Mouse (Mus musculus): ENCODE data around the gene Rapgef4. TPM values are rescaled to one million over a fixed set of nuclear protein-coding genes. Genes with fewer than 3 reads are reported as not detected.

The Rapgef4 gene
- polyA plus RNA-seq, 1 experiment from 2014 or later = 2.1 TPM

DNA sequence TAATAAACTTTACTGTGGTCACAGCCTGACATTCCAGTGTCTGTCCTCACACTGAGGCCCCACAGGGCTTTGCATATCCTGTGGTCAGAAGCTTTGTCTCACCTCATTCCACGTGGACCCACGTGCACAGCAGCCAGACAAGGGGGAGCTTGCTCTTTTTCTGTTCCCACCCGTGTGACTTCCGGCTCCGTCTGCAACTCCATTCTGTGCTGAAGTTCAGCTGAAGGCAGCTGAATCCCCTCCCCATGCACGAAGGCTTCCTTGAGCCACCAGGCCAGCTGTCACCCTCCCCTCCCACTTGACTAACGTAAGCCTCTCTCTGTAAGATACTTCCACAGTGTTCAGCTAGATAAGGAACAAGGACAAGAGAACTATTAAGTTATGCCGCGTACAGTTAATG, 176.5 kb downstream of the Rapgef4 start:
- 61% methylated on average over 9 of the region's 9 CpGs for WGBS
- DNase-seq (ENCODE audit: extremely low spot score, low spot score) = no peak
- H3K4me3 ChIP-seq = no peak overlapping the region
- peaks cover 5% of the 10 kb centered on the region for H3K4me1 ChIP-seq
- no peaks in the 10 kb centered on the region for H3K36me3 ChIP-seq (replicated peaks)
- no peak overlapping the region for H3K27ac ChIP-seq
- no peaks in the 10 kb centered on the region for H3K27me3 ChIP-seq (ENCODE audit: poor library complexity, severe bottlenecking)
- H3K9me3 ChIP-seq = no peaks in the 10 kb centered on the region

GRCm38 (mm10) chr2:72158045-72158444, 177.0 kb downstream of the Rapgef4 start:
- WGBS = 92% methylated on average over 5 of the region's 5 CpGs

DNA sequence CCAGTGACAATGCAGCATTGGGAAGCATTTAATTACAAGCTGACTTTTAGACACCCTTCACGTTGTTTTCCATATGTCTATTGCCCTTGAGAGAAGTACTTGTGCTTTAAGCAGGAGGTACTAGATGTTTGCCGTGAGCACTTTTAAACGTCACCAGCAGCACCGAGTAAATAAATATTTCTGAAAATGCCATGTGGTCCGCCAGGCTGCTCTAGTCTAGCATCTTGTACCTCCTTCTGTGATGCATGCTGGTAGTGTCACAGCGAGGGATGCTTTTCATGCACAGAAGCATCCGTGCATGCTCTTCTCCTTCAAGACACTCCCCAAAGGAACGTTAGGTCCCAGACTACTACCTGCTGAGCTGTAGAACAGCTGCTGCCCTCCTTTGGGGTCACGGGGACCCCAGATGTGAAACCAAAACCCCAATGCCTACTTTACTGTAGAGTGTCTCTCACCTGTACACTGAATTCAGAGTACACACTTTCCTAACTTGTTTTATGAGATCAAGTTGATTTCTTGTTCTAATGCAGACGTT, 177.7 kb downstream of the Rapgef4 start:
- DNase-seq (ENCODE audit: extremely low spot score, low spot score) = no peak
- Histone ChIP-seq H3K27ac (no peak overlapping the region), H3K36me3 (replicated peaks) (no peaks in the 10 kb centered on the region), H3K4me3 (no peak overlapping the region), H3K4me1 (peaks cover 5% of the 10 kb centered on the region), H3K27me3 (ENCODE audit: poor library complexity, severe bottlenecking) (no peaks in the 10 kb centered on the region), H3K9me3 (no peaks in the 10 kb centered on the region)
- 88% methylated on average over 10 of the region's 10 CpGs for WGBS

More at GRCm38 (mm10) chr2:72158045-72158444, 177.0 kb downstream of the Rapgef4 start:
- Histone ChIP-seq H3K36me3 (replicated peaks) (no peaks in the 10 kb centered on the region), H3K27ac (no peak overlapping the region), H3K27me3 (ENCODE audit: poor library complexity, severe bottlenecking) (no peaks in the 10 kb centered on the region), H3K9me3 (no peaks in the 10 kb centered on the region), H3K4me3 (no peak overlapping the region), H3K4me1 (peaks cover 5% of the 10 kb centered on the region)
- no peak for DNase-seq (ENCODE audit: extremely low spot score, low spot score)

DNA sequence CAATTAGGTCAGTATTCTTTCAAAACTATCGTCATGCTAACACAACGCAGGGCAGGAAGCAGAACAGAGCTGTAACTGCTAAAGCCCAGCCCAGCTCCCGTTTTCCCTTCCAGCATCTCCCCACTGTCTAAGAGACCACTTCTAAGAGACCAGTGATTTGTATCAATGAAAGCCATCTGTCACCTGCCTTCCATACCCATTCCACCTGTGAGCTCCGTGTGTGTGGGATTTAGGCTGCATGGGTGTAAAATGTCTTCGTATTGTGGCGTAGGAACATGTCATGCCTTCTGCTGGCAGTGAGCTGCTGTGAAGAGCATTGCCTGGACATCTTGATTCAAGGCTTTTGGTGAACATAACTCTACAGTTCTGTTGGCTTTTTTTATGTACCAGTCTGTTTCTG, 178.2 kb downstream of the Rapgef4 start:
- Histone ChIP-seq H3K27me3 (ENCODE audit: poor library complexity, severe bottlenecking) (no peaks in the 10 kb centered on the region), H3K4me3 (no peak overlapping the region), H3K4me1 (peaks cover 5% of the 10 kb centered on the region), H3K9me3 (no peaks in the 10 kb centered on the region), H3K36me3 (replicated peaks) (no peaks in the 10 kb centered on the region), H3K27ac (no peak overlapping the region)
- 88% methylated on average over 6 of the region's 6 CpGs for WGBS
- no peak for DNase-seq (ENCODE audit: extremely low spot score, low spot score)

GRCm38 (mm10) chr2:72165136-72165854, 184.3 kb downstream of the Rapgef4 start:
- DNase-seq (ENCODE audit: extremely low spot score, low spot score) = no peak
- WGBS = 86% methylated on average over 5 of the region's 5 CpGs
- no peaks in the 10 kb centered on the region for H3K9me3 ChIP-seq
- H3K4me3 ChIP-seq = no peak overlapping the region
- H3K36me3 ChIP-seq (replicated peaks) = no peaks in the 10 kb centered on the region
- H3K4me1 ChIP-seq = peaks cover 17% of the 10 kb centered on the region
- H3K27me3 ChIP-seq (ENCODE audit: poor library complexity, severe bottlenecking) = no peaks in the 10 kb centered on the region
- no peak overlapping the region for H3K27ac ChIP-seq

- no peaks in the 10 kb centered on the region for H3K27me3 ChIP-seq (ENCODE audit: poor library complexity, severe bottlenecking)
- no peak for DNase-seq (ENCODE audit: extremely low spot score, low spot score)
- no peak overlapping the region for H3K4me3 ChIP-seq
- peaks cover 17% of the 10 kb centered on the region for H3K4me1 ChIP-seq
- WGBS = 82% methylated on average over 9 of the region's 9 CpGs
- H3K9me3 ChIP-seq = no peaks in the 10 kb centered on the region
- H3K36me3 ChIP-seq (replicated peaks) = no peaks in the 10 kb centered on the region
- no peak overlapping the region for H3K27ac ChIP-seq
Measured at GRCm38 (mm10) chr2:72169451-72170100, 188.5 kb downstream of the Rapgef4 start.

- H3K4me3 ChIP-seq = no peak overlapping the region
- no peak overlapping the region for H3K27ac ChIP-seq
- H3K36me3 ChIP-seq (replicated peaks) = no peaks in the 10 kb centered on the region
- no peaks in the 10 kb centered on the region for H3K27me3 ChIP-seq (ENCODE audit: poor library complexity, severe bottlenecking)
- peaks cover 17% of the 10 kb centered on the region for H3K4me1 ChIP-seq
- no peak for DNase-seq (ENCODE audit: extremely low spot score, low spot score)
- no peaks in the 10 kb centered on the region for H3K9me3 ChIP-seq
- 83% methylated on average over 8 of the region's 8 CpGs for WGBS
Measured at GRCm38 (mm10) chr2:72170546-72170945, 189.5 kb downstream of the Rapgef4 start.

DNA sequence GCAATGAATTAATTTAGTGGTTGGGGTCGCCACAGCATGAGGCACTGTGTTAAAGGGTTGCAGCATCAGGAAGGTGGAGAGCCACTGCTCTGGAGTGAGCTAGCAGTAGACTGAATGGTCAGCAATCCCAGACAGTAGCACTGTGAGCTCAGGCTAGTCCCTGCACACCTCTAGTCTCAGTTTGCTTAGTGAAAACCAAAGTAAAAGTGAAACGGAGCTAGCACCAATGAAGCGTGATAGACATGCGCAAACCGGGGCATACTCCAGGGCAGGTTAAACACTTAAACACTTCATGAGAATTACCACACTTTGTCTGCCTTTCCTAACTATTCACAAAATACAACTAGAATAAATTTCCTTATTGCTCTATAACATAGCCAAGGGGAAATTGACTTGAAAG, 190.2 kb downstream of the Rapgef4 start:
- Histone ChIP-seq H3K4me1 (peaks cover 24% of the 10 kb centered on the region), H3K27ac (no peak overlapping the region), H3K4me3 (no peak overlapping the region), H3K36me3 (replicated peaks) (no peaks in the 10 kb centered on the region), H3K27me3 (ENCODE audit: poor library complexity, severe bottlenecking) (no peaks in the 10 kb centered on the region), H3K9me3 (no peaks in the 10 kb centered on the region)
- DNase-seq (ENCODE audit: extremely low spot score, low spot score) = no peak
- WGBS = 95% methylated on average over 5 of the region's 5 CpGs

- Histone ChIP-seq H3K4me1 (peaks cover 25% of the 10 kb centered on the region), H3K9me3 (no peaks in the 10 kb centered on the region), H3K36me3 (replicated peaks) (no peaks in the 10 kb centered on the region), H3K27ac (no peak overlapping the region), H3K4me3 (no peak overlapping the region), H3K27me3 (ENCODE audit: poor library complexity, severe bottlenecking) (no peaks in the 10 kb centered on the region)
- 78% methylated on average over 3 of the region's 3 CpGs for WGBS
- no peak for DNase-seq (ENCODE audit: extremely low spot score, low spot score)
Measured at GRCm38 (mm10) chr2:72173010-72173409, 192.0 kb downstream of the Rapgef4 start.

DNA sequence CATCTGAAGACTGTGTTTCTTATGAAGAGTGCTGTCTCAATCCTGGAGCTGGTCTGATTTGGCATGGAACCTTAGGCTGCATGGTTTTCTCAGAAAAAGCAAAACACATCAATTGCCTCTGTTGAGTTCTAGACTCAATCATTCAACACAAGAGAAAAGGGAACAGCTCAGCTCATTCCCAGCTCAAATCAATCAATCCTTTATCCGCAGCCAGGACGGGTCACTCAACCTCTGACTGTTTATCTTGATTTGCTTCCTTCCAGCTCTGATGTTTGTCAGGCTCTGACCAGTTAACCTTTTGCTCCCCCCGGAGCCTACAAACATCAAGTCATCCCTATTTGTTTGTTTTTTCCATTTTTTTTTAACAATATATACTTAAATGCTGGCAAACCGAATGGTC, 192.8 kb downstream of the Rapgef4 start:
- Histone ChIP-seq H3K27me3 (ENCODE audit: poor library complexity, severe bottlenecking) (no peaks in the 10 kb centered on the region), H3K9me3 (no peaks in the 10 kb centered on the region), H3K4me3 (no peak overlapping the region), H3K4me1 (peaks cover 22% of the 10 kb centered on the region), H3K36me3 (replicated peaks) (no peaks in the 10 kb centered on the region), H3K27ac (no peak overlapping the region)
- 74% methylated on average over 4 of the region's 4 CpGs for WGBS
- DNase-seq (ENCODE audit: extremely low spot score, low spot score) = no peak

DNA sequence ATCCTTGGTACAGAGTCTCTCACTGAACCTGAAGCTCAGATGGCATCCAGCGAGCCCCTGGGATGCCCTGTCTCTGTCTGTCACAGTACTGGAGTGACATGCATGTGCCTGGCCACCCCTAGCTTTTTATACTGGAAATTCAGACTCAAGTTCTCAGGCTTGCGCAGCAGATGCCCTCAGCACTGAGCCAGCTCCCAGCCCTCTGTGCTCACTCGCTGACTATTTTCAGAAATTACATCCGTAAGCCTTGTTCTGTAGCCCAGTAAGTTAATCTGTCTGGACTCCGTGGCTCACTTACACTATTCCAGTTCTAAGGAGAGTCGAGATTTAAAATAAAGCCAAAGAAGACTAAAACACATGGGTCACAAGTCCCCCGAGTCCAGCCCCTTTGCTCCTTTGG, 194.5 kb downstream of the Rapgef4 start:
- DNase-seq (ENCODE audit: extremely low spot score, low spot score) = no peak
- Histone ChIP-seq H3K4me3 (no peak overlapping the region), H3K36me3 (replicated peaks) (no peaks in the 10 kb centered on the region), H3K27ac (no peak overlapping the region), H3K4me1 (peaks cover 13% of the 10 kb centered on the region), H3K9me3 (no peaks in the 10 kb centered on the region), H3K27me3 (ENCODE audit: poor library complexity, severe bottlenecking) (no peaks in the 10 kb centered on the region)
- 83% methylated on average over 7 of the region's 7 CpGs for WGBS

DNA sequence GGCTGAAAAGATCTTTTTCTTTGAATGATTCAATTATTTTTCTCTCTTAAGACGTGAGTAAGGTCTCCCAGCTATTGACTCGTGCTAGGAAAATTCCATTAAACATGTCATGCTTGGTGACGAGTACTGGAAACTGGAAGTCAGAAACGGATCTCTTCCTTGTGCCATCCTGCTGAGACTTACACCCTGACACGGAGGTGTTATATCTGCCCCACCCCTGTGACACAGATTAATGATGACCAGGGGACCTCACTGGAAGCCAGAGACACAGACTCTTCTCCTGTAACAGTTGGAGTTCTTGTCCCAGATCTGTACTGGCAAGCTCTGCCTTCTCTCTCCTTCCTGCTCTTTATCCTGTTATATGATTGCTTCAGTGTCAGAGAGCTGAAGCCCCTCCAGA, 194.9 kb downstream of the Rapgef4 start:
- Histone ChIP-seq H3K27ac (no peak overlapping the region), H3K36me3 (replicated peaks) (no peaks in the 10 kb centered on the region), H3K4me3 (no peak overlapping the region), H3K27me3 (ENCODE audit: poor library complexity, severe bottlenecking) (no peaks in the 10 kb centered on the region), H3K9me3 (no peaks in the 10 kb centered on the region), H3K4me1 (peaks cover 17% of the 10 kb centered on the region)
- DNase-seq (ENCODE audit: extremely low spot score, low spot score) = no peak
- 68% methylated on average over 5 of the region's 5 CpGs for WGBS

All from forebrain, embryonic 10.5 days (tissue).